Mouse (Mus musculus): ENCODE measurements around the gene Retreg1. TPM values are rescaled to one million over a fixed set of nuclear protein-coding genes. Genes with fewer than 3 reads are reported as not detected.

The Retreg1 gene
- polyA plus RNA-seq, 1 experiment, result 15.5 TPM

DNA sequence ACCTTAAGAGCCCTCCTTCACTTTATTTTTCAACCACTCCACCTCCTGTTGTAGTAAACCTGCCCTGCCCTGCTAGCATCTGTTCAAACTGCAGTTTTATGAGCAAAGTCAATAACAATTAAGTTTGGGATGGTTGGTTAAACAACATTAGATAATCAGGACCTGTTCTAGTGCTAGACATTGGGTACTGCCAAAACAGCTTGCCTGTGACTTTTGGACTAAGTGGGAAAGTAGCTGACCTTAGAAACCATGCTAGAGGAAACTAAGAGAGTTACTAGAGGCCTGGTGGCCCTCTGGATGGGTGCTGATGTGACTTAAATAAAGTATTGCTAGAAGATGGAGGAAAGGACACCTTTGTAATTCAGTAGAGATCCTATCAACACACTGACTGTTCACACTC, 21.0 kb upstream of the Retreg1 start:
- no peak for DNase-seq
- TF ChIP-seq CTCF (IDR thresholded peaks at IDR 0.05; ENCODE audit: insufficient read depth, low read length), result no peak
- no peak for TF ChIP-seq POLR2A (IDR thresholded peaks at IDR 0.05; ENCODE audit: borderline replicate concordance, extremely low read depth, low read depth, low read length)
- Histone ChIP-seq H3K4me1 (ENCODE audit: control insufficient read depth, insufficient read depth, low read length) (no peaks in the 10 kb centered on the region), H3K4me3 (replicated peaks; ENCODE audit: extremely low read depth, low read depth, low read length) (no peak overlapping the region)

- Histone ChIP-seq H3K4me1 (ENCODE audit: control insufficient read depth, insufficient read depth, low read length) (no peaks in the 10 kb centered on the region), H3K4me3 (replicated peaks; ENCODE audit: extremely low read depth, low read depth, low read length) (no peak overlapping the region)
- no peak for DNase-seq
- 42% methylated on average over 3 of the region's 3 CpGs for WGBS
- TF ChIP-seq CTCF (IDR thresholded peaks at IDR 0.05; ENCODE audit: insufficient read depth, low read length), result no peak
- TF ChIP-seq POLR2A (IDR thresholded peaks at IDR 0.05; ENCODE audit: borderline replicate concordance, extremely low read depth, low read depth, low read length), result no peak
Observed at GRCm38 (mm10) chr15:25822656-25823055, 20.3 kb upstream of the Retreg1 start.

GRCm38 (mm10) chr15:25826531-25826961, 16.4 kb upstream of the Retreg1 start:
- WGBS, result 82% methylated on average over 8 of the region's 8 CpGs
- no peak for DNase-seq
- TF ChIP-seq POLR2A (IDR thresholded peaks at IDR 0.05; ENCODE audit: borderline replicate concordance, extremely low read depth, low read depth, low read length) (no peak), CTCF (IDR thresholded peaks at IDR 0.05; ENCODE audit: insufficient read depth, low read length) (no peak)
- Histone ChIP-seq H3K4me1 (ENCODE audit: control insufficient read depth, insufficient read depth, low read length) (0 out of 2 replicates have a peak, but pooled peaks cover 2% of the 10 kb centered on the region), H3K4me3 (replicated peaks; ENCODE audit: extremely low read depth, low read depth, low read length) (no peak overlapping the region)

DNA sequence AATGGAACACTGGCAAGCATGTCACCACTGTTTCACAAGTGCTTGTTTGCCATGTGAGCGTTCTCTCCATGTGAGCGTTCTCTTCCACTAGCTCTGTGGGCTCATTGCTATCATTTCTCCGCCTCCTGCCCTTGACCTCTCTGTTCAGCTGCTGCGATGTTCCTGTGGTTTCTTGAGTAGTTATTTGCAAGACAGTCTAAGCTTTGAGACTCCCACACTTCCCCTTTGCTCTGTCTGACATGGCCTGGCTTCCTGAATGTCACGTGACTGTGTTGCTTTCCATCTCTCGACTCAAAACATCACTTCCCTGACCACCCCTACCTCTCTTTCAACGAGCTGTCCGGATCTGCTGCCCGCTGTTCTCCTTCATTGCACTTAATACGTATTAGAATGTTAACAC, 14.5 kb upstream of the Retreg1 start:
- TF ChIP-seq CTCF (IDR thresholded peaks at IDR 0.05; ENCODE audit: insufficient read depth, low read length) (no peak), POLR2A (IDR thresholded peaks at IDR 0.05; ENCODE audit: borderline replicate concordance, extremely low read depth, low read depth, low read length) (no peak)
- WGBS, result 45% methylated on average over 10 of the region's 10 CpGs
- Histone ChIP-seq H3K4me3 (replicated peaks; ENCODE audit: extremely low read depth, low read depth, low read length) (no peak overlapping the region), H3K4me1 (ENCODE audit: control insufficient read depth, insufficient read depth, low read length) (0 out of 2 replicates have a peak, but pooled peaks cover 2% of the 10 kb centered on the region)
- no peak for DNase-seq

GRCm38 (mm10) chr15:25830426-25830825, 12.6 kb upstream of the Retreg1 start:
- no peak overlapping the region for H3K4me3 ChIP-seq (replicated peaks; ENCODE audit: extremely low read depth, low read depth, low read length)
- WGBS, result 32% methylated on average over 2 of the region's 2 CpGs
- TF ChIP-seq CTCF (IDR thresholded peaks at IDR 0.05; ENCODE audit: insufficient read depth, low read length) (no peak), POLR2A (IDR thresholded peaks at IDR 0.05; ENCODE audit: borderline replicate concordance, extremely low read depth, low read depth, low read length) (no peak)
- 0 out of 2 replicates have a peak, but pooled peaks cover 2% of the 10 kb centered on the region for H3K4me1 ChIP-seq (ENCODE audit: control insufficient read depth, insufficient read depth, low read length)
- DNase-seq, result no peak

GRCm38 (mm10) chr15:25834282-25834681, 8.7 kb upstream of the Retreg1 start:
- no peak for DNase-seq
- 79% methylated on average over 2 of the region's 2 CpGs for WGBS
- H3K4me3 ChIP-seq (replicated peaks; ENCODE audit: extremely low read depth, low read depth, low read length), result no peak overlapping the region
- H3K4me1 ChIP-seq (ENCODE audit: control insufficient read depth, insufficient read depth, low read length), result 0 out of 2 replicates have a peak, but pooled peaks cover 2% of the 10 kb centered on the region
- TF ChIP-seq CTCF (IDR thresholded peaks at IDR 0.05; ENCODE audit: insufficient read depth, low read length) (no peak), POLR2A (IDR thresholded peaks at IDR 0.05; ENCODE audit: borderline replicate concordance, extremely low read depth, low read depth, low read length) (no peak)

- WGBS, result 86% methylated on average over 17 of the region's 17 CpGs
- TF ChIP-seq CTCF (IDR thresholded peaks at IDR 0.05; ENCODE audit: insufficient read depth, low read length), result no peak
- no peak for TF ChIP-seq POLR2A (IDR thresholded peaks at IDR 0.05; ENCODE audit: borderline replicate concordance, extremely low read depth, low read depth, low read length)
- H3K4me3 ChIP-seq (replicated peaks; ENCODE audit: extremely low read depth, low read depth, low read length), result no peak overlapping the region
- no peak for DNase-seq
- 0 out of 2 replicates have a peak, but pooled peaks cover 2% of the 10 kb centered on the region for H3K4me1 ChIP-seq (ENCODE audit: control insufficient read depth, insufficient read depth, low read length)
Observed at GRCm38 (mm10) chr15:25834920-25835674, 7.9 kb upstream of the Retreg1 start.

- TF ChIP-seq CTCF (IDR thresholded peaks at IDR 0.05; ENCODE audit: insufficient read depth, low read length) (no peak), POLR2A (IDR thresholded peaks at IDR 0.05; ENCODE audit: borderline replicate concordance, extremely low read depth, low read depth, low read length) (no peak)
- peak overlapping the region; percentile 63 for H3K4me3 ChIP-seq (replicated peaks; ENCODE audit: extremely low read depth, low read depth, low read length)
- no peak for DNase-seq
- H3K4me1 ChIP-seq (ENCODE audit: control insufficient read depth, insufficient read depth, low read length), result peaks cover 2% of the 10 kb centered on the region; the same call in 1 of the 2 replicates
- 10% methylated on average over 16 of the region's 16 CpGs for WGBS
Observed at GRCm38 (mm10) chr15:25842462-25843085, 406 bp upstream of the Retreg1 start.

GRCm38 (mm10) chr15:25844013-25844570, 1.1 kb downstream of the Retreg1 start:
- TF ChIP-seq CTCF (IDR thresholded peaks at IDR 0.05; ENCODE audit: insufficient read depth, low read length) (no peak), POLR2A (IDR thresholded peaks at IDR 0.05; ENCODE audit: borderline replicate concordance, extremely low read depth, low read depth, low read length) (no peak)
- Histone ChIP-seq H3K4me1 (ENCODE audit: control insufficient read depth, insufficient read depth, low read length) (peaks cover 2% of the 10 kb centered on the region; the same call in 1 of the 2 replicates), H3K4me3 (replicated peaks; ENCODE audit: extremely low read depth, low read depth, low read length) (peak overlapping the region; percentile 63)
- WGBS, result 21% methylated on average over 11 of the region's 11 CpGs
- peak; percentile 20 for DNase-seq
